34 mouse cellular contexts compared by ENCODE assay signal in the genomic region with DNA sequence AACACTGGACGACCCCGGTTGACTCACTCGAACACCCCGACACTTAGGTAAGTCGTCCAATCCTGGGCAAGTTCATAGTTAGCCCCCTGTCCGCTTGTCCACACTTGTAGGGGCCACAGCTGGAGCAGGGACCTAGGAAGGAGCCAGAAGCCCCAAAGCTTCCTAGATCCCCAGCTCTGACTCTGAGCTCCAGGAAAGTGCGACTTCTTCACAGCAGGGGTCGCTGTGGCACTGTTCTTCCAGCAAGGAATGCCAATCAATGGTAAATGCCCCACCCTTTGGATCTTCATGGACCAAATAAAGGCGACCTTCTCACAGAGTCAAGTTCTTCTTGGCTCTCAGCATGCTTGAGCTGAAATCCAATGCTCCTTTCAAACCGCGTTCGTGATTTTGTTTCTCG. TPM values are rescaled to one million over a fixed set of nuclear protein-coding genes. Genes with fewer than 3 reads are reported as not detected.
A peak's percentile ranks its signal among the peaks of the same experiment; 100 is the strongest.
DNase-seq lines count a peak whose midpoint lies in the region; ATAC-seq lines count a peak whose summit lies in the region.
"Not testable (repeated sequence)": the region's sequence is repeated elsewhere in the genome, so short reads cannot be mapped to it uniquely, and the experiment has no call there.
"Had no signal": no experiment of that assay in that cellular context is flagged by ENCODE, and none has a peak within 500 bp of the region (broad histone marks: within the 10 kb centered on the region; RNA-seq: fewer than 3 reads in every experiment).

No protein-coding gene starts in this region.

- H3K9me3 ChIP-seq in hindbrain, embryonic 14.5 days (ENCODE audit: control insufficient read depth, low read length); kidney, embryonic 15.5 days (replicated peaks); midbrain, embryonic 16.5 days (replicated peaks; ENCODE audit: control insufficient read depth, low read length, poor library complexity, severe bottlenecking); neural tube, embryonic 14.5 days (ENCODE audit: control insufficient read depth, low read length): not testable (repeated sequence)

- ATAC-seq in CD4-positive, CD25-positive, alpha-beta regulatory T cell, adult 4 months, result peak; percentile 42
- peak; percentile 83 for ATAC-seq in frontal cortex, adult (ENCODE audit: low TSS enrichment)
- 0 out of 2 replicates have a peak, but pooled peaks have one; percentile 24 for ATAC-seq in hindbrain, embryonic 14.5 days (ENCODE audit: low FRiP score)
- ATAC-seq in kidney, embryonic 15.5 days (replicated peaks; ENCODE audit: low FRiP score), result 0 out of 2 replicates have a peak, but pooled peaks have one; percentile 43
- peak; percentile 72 for ATAC-seq in megakaryocyte-erythroid progenitor cell, adult 5-6 weeks (replicated peaks; ENCODE audit: low FRiP score, low TSS enrichment, poor library complexity, severe bottlenecking)
- ATAC-seq in midbrain, embryonic 16.5 days, result peak; percentile 60; the same call in 1 of the 2 replicates
- ATAC-seq in neural tube, embryonic 14.5 days (ENCODE audit: low read depth), result 0 out of 2 replicates have a peak, but pooled peaks have one; percentile 41

- H3K27me3 ChIP-seq in hindbrain, embryonic 14.5 days (ENCODE audit: control insufficient read depth, insufficient read depth, low read length); kidney, embryonic 15.5 days; midbrain, embryonic 16.5 days (ENCODE audit: control insufficient read depth, insufficient read depth, low read depth, low read length); neural tube, embryonic 14.5 days (ENCODE audit: control insufficient read depth, insufficient read depth, low read length): not testable (repeated sequence)

- not testable (repeated sequence) for H3K9ac ChIP-seq in hindbrain, embryonic 14.5 days; kidney, embryonic 15.5 days; midbrain, embryonic 16.5 days (ENCODE audit: low read depth, low read length); neural tube, embryonic 14.5 days (replicated peaks; ENCODE audit: low read depth, low read length)

- not testable (repeated sequence) for H3K4me1 ChIP-seq in hindbrain, embryonic 14.5 days (replicated peaks; ENCODE audit: control insufficient read depth, insufficient read depth, low read length); kidney, embryonic 15.5 days; midbrain, embryonic 16.5 days (ENCODE audit: control insufficient read depth, insufficient read depth, low read length); neural tube, embryonic 14.5 days (ENCODE audit: control insufficient read depth, insufficient read depth, low read length)

- H3K36me3 ChIP-seq in hindbrain, embryonic 14.5 days (replicated peaks; ENCODE audit: control insufficient read depth, insufficient read depth); kidney, embryonic 15.5 days; midbrain, embryonic 16.5 days (ENCODE audit: control insufficient read depth, insufficient read depth, low read length); neural tube, embryonic 14.5 days (ENCODE audit: control insufficient read depth, insufficient read depth, low read length): not testable (repeated sequence)

- not testable (repeated sequence) for H3K4me3 ChIP-seq in hindbrain, embryonic 14.5 days (replicated peaks; ENCODE audit: low read length); kidney, embryonic 15.5 days (replicated peaks); midbrain, embryonic 16.5 days (ENCODE audit: low read depth, low read length); neural tube, embryonic 14.5 days (ENCODE audit: low read depth, low read length)

- DNase-seq in hindbrain, embryonic 14.5 days (ENCODE audit: low spot score), result not testable (repeated sequence)

- not testable (repeated sequence) for H3K4me2 ChIP-seq in hindbrain, embryonic 14.5 days (replicated peaks); kidney, embryonic 15.5 days; midbrain, embryonic 16.5 days (ENCODE audit: low read length); neural tube, embryonic 14.5 days (ENCODE audit: low read depth, low read length)

- H3K27ac ChIP-seq in hindbrain, embryonic 14.5 days; kidney, embryonic 15.5 days; midbrain, embryonic 16.5 days (ENCODE audit: low read length); neural tube, embryonic 14.5 days (ENCODE audit: low read depth, low read length): not testable (repeated sequence)

- WGBS in hindbrain, embryonic 14.5 days, result no CpG with 5 or more reads among the region's 13 CpGs
- no CpG with 5 or more reads among the region's 13 CpGs for WGBS in kidney, embryonic 15.5 days
- WGBS in midbrain, embryonic 16.5 days, result no CpG with 5 or more reads among the region's 13 CpGs
- WGBS in neural tube, embryonic 14.5 days, result no CpG with 5 or more reads among the region's 13 CpGs

RNA-seq across cellular contexts. Expression of gene Gm36079, which starts 35.5 kb away (rescaled TPM):
- not detected for polyA plus RNA-seq in CD4-positive, CD25-positive, alpha-beta regulatory T cell, adult 4 months (2017; shearing (Covaris generic))
- polyA plus RNA-seq in hindbrain, embryonic 14.5 days (2014; fragmentation: Nextera tagmentation; extraction: Ambion mirVana), result not detected in 2 replicates
- not detected in 2 replicates for polyA plus RNA-seq in kidney, embryonic 15.5 days (2015; fragmentation: Nextera tagmentation; extraction: Ambion mirVana)
- total RNA-seq in megakaryocyte-erythroid progenitor cell, adult 5-6 weeks (2014; fragmentation: Nextera tagmentation), result not detected in 2 replicates
- not detected in 2 replicates for total RNA-seq in megakaryocyte-erythroid progenitor cell, adult 5-6 weeks (2017)
- not detected in 2 replicates for polyA plus RNA-seq in midbrain, embryonic 16.5 days (2015; fragmentation: Nextera tagmentation; extraction: Ambion mirVana)
- not detected in 2 replicates for polyA plus RNA-seq in neural tube, embryonic 14.5 days (2014; fragmentation: Nextera tagmentation; extraction: Ambion mirVana)
- total RNA-seq: adrenal gland, adult 8-10 months; adrenal gland, postnatal 4 days; gastrocnemius, adult 2 months; gastrocnemius, postnatal 36 days; heart, adult 2 months; heart, postnatal 4 days; layer of hippocampus, adult 8-10 months; layer of hippocampus, postnatal 25 days; left cerebral cortex, adult 8-10 months; left cerebral cortex, postnatal 36 days had no signal
- polyA plus RNA-seq: C2C12; cerebellum, adult 2 months; embryonic facial prominence, embryonic 10.5 days; embryonic facial prominence, embryonic 15.5 days; forebrain, embryonic 13.5 days; G1E; heart, adult 2 months; heart, embryonic 12.5 days; heart, postnatal 0 days; intestine, embryonic 14.5 days; kidney, embryonic 16.5 days; limb, embryonic 13.5 days; liver, embryonic 12.5 days; liver, postnatal 0 days; lung, embryonic 16.5 days; neural tube, embryonic 11.5 days; stomach, embryonic 15.5 days; urinary bladder, adult 2 months had no signal

RNA-seq across cellular contexts. Expression of gene B020031M17Rik, which starts 40.7 kb away (rescaled TPM):
- polyA plus RNA-seq in CD4-positive, CD25-positive, alpha-beta regulatory T cell, adult 4 months (2017; shearing (Covaris generic)), result not detected
- not detected in 2 replicates for polyA plus RNA-seq in hindbrain, embryonic 14.5 days (2014; fragmentation: Nextera tagmentation; extraction: Ambion mirVana)
- polyA plus RNA-seq in kidney, embryonic 15.5 days (2015; fragmentation: Nextera tagmentation; extraction: Ambion mirVana), result not detected in 2 replicates
- not detected in 2 replicates for total RNA-seq in megakaryocyte-erythroid progenitor cell, adult 5-6 weeks (2014; fragmentation: Nextera tagmentation)
- not detected in 2 replicates for total RNA-seq in megakaryocyte-erythroid progenitor cell, adult 5-6 weeks (2017)
- polyA plus RNA-seq in midbrain, embryonic 16.5 days (2015; fragmentation: Nextera tagmentation; extraction: Ambion mirVana), result not detected in 2 replicates
- not detected in 2 replicates for polyA plus RNA-seq in neural tube, embryonic 14.5 days (2014; fragmentation: Nextera tagmentation; extraction: Ambion mirVana)
- total RNA-seq: adrenal gland, adult 8-10 months; adrenal gland, postnatal 4 days; G1E; gastrocnemius, adult 2 months; gastrocnemius, postnatal 36 days; heart, adult 2 months; heart, postnatal 4 days; layer of hippocampus, adult 8-10 months; layer of hippocampus, postnatal 25 days; left cerebral cortex, adult 8-10 months; left cerebral cortex, postnatal 36 days had no signal
- polyA plus RNA-seq: cerebellum, adult 2 months; embryonic facial prominence, embryonic 10.5 days; embryonic facial prominence, embryonic 15.5 days; forebrain, embryonic 13.5 days; G1E; heart, adult 2 months; heart, embryonic 12.5 days; heart, postnatal 0 days; intestine, embryonic 14.5 days; kidney, embryonic 16.5 days; limb, embryonic 13.5 days; liver, embryonic 12.5 days; liver, postnatal 0 days; lung, embryonic 16.5 days; neural tube, embryonic 11.5 days; stomach, embryonic 15.5 days; urinary bladder, adult 2 months had no signal

Comparison
In these comparisons a context has a peak if more than half of its experiments do, and no peak if none do; other contexts are left out.
1. ATAC-seq: peak in every context shown above with its lines; median percentile 83 in frontal cortex, adult; 72 in megakaryocyte-erythroid progenitor cell, adult 5-6 weeks; 60 in midbrain, embryonic 16.5 days; 43 in kidney, embryonic 15.5 days; 42 in CD4-positive, CD25-positive, alpha-beta regulatory T cell, adult 4 months; 41 in neural tube, embryonic 14.5 days; 24 in hindbrain, embryonic 14.5 days.